Mouse (Mus musculus): ENCODE data around the gene Stk35. TPM values are rescaled to one million over a fixed set of nuclear protein-coding genes. Genes with fewer than 3 reads are reported as not detected.

Gene Stk35
- total RNA-seq, 2 experiments from 2014 or later = 8.3 to 17.3 TPM

Other genes starting within 250 kb of the Stk35 start
- 62.3 and 67.6 TPM in 2 replicates for gene Sirpa, start 207.7 kb upstream of the Stk35 start, total RNA-seq (2015)
- 67.5 and 73.8 TPM in 2 replicates for gene Sirpa, start 207.7 kb upstream of the Stk35 start, total RNA-seq (2017)
- gene Pdyn, start 100.7 kb upstream of the Stk35 start, total RNA-seq (2015) = not detected in 2 replicates
- not detected in 2 replicates for gene Pdyn, start 100.7 kb upstream of the Stk35 start, total RNA-seq (2017)
- 0.15 and 0.44 TPM in 2 replicates for gene Tgm3, start 211.8 kb downstream of the Stk35 start, total RNA-seq (2015)
- gene Tgm3, start 211.8 kb downstream of the Stk35 start, total RNA-seq (2017) = 0.04 and 0.17 TPM in 2 replicates